Mouse (Mus musculus) hindbrain, postnatal 0 days (tissue): ENCODE results near the gene Myrip. TPM values are rescaled to one million over a fixed set of nuclear protein-coding genes. Genes with fewer than 3 reads are reported as not detected.

Experiments used
- ATAC-seq: fragments of 200-750 bp; cut with Nextera tagmentation; 2 replicates; pipeline ENCODE4 v1.8.0; 2017; ENCODE audit warnings: mild to moderate bottlenecking, moderate TSS enrichment, moderate library complexity
- DNase-seq: peaks from one replicate; pipeline ENCODE4 v3.0.0-alpha.2; 2015; ENCODE audit warnings: low spot score
- H3K27ac ChIP-seq: fragments of 300-500 bp; sonication (generic); 2 replicates; pipeline ENCODE4 v1.5.1; 2014; ENCODE audit warnings: mild to moderate bottlenecking
- H3K27me3 ChIP-seq: fragments of 300-500 bp; sonication (generic); 2 replicates; pipeline ENCODE4 v1.6.1; 2014; ENCODE audit warnings: low read length, mixed read lengths; ENCODE audit not compliant: insufficient read depth
- H3K36me3 ChIP-seq: fragments of 300-500 bp; sonication (generic); 2 replicates; pipeline ENCODE4 v1.6.1; 2014; ENCODE audit warnings: low read length, mixed read lengths; ENCODE audit not compliant: insufficient read depth
- H3K4me1 ChIP-seq: fragments of 300-500 bp; sonication (generic); 2 replicates; pipeline ENCODE4 v1.6.1; 2014; ENCODE audit warnings: antibody characterized with exemption, low read length, mixed read lengths; ENCODE audit not compliant: insufficient read depth
- H3K4me2 ChIP-seq: fragments of 300-500 bp; sonication (generic); 2 replicates; pipeline ENCODE4 v1.6.1; 2014; ENCODE audit warnings: low read depth, mild to moderate bottlenecking, low read length, moderate library complexity, mixed read lengths
- H3K4me3 ChIP-seq: fragments of 300-500 bp; sonication (generic); 2 replicates; pipeline ENCODE4 v1.5.1; 2014; ENCODE audit warnings: low read length
- H3K9ac ChIP-seq: fragments of 300-500 bp; sonication (generic); replicated peaks from 2 replicates; pipeline ENCODE4 v1.6.1; 2014; ENCODE audit warnings: mild to moderate bottlenecking, low read length, moderate library complexity, mixed read lengths
- H3K9me3 ChIP-seq: fragments of 300-500 bp; sonication (generic); 2 replicates; pipeline ENCODE4 v1.6.1; 2016; ENCODE audit warnings: low read length, mixed read lengths
- CTCF ChIP-seq: IDR thresholded peaks from 2 replicates; pipeline ENCODE4 v1.5.1; 2016; ENCODE audit warnings: antibody characterized with exemption, control low read depth, low read depth
- WGBS: fragments of 180-500 bp; shearing (Covaris S2); extraction: QIAGEN DNeasy Blood & Tissue Kit; methylation state at CpG from one replicate; pipeline ENCODE4 v1.1.7; 2014; 5-methylcytosine and 5-hydroxymethylcytosine counted together
- polyA plus RNA-seq: library from polyadenylated mRNA; unstranded; fragments of >200 nt; fragmentation: Nextera tagmentation; extraction: Ambion mirVana; gene quantifications from 2 replicates; pipeline ENCODE4 v1.2.1, GENCODE M21; 2015
- total RNA-seq: library from RNA; depleted of rRNA; stranded (reverse); fragments of >200 nt; gene quantifications from 2 replicates; pipeline ENCODE4 v1.2.3, GENCODE M21; 2014

Gene Myrip
- total and polyA plus RNA-seq, 2 experiments from 2014 or later = 7.5 to 22.8 TPM

GRCm38 (mm10) chr9:120402368-120402767 lies 101.1 kb downstream of the Myrip start:
- Histone ChIP-seq H3K9me3 (no peaks in the 10 kb centered on the region), H3K4me1 (no peaks in the 10 kb centered on the region), H3K27ac (no peak overlapping the region), H3K9ac (no peak overlapping the region), H3K36me3 (no peaks in the 10 kb centered on the region), H3K4me3 (no peak overlapping the region), H3K27me3 (no peaks in the 10 kb centered on the region), H3K4me2 (no peak overlapping the region)
- no peak for DNase-seq
- no peak for ATAC-seq
- TF ChIP-seq CTCF = no peak
- 91% methylated on average over 3 of the region's 3 CpGs for WGBS

DNA sequence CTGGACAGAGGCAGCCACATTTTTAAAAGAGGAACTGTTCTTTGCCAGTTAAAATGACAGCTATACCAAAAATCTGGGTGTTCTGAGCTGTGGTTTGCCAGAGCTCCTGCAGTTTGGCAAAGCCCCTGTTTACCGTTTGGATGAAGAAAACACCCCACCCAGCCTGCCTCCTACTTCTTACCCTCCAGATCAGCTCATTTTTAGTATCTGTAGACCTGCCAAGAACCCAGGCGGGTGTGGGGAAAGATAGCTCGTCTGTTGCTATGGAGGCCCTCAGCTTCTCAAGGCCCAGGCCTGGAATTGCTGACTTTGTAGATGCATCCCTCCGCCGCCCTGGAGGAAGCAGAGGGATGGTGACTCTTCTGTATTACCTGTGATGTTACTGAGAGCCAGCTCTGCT lies 102.3 kb downstream of the Myrip start:
- Histone ChIP-seq H3K4me3 (no peak overlapping the region), H3K4me1 (no peaks in the 10 kb centered on the region), H3K36me3 (no peaks in the 10 kb centered on the region), H3K27me3 (no peaks in the 10 kb centered on the region), H3K4me2 (no peak overlapping the region), H3K9ac (no peak overlapping the region), H3K9me3 (no peaks in the 10 kb centered on the region), H3K27ac (no peak overlapping the region)
- DNase-seq = no peak
- 57% methylated on average over 5 of the region's 5 CpGs for WGBS
- no peak for ATAC-seq
- TF ChIP-seq CTCF = no peak

- Histone ChIP-seq H3K27ac (peak overlapping the region; percentile 42; the same call in 1 of the 2 replicates), H3K27me3 (no peaks in the 10 kb centered on the region), H3K4me3 (no peak overlapping the region), H3K9ac (no peak overlapping the region), H3K36me3 (no peaks in the 10 kb centered on the region), H3K4me1 (no peaks in the 10 kb centered on the region), H3K4me2 (no peak overlapping the region), H3K9me3 (no peaks in the 10 kb centered on the region)
- no peak for TF ChIP-seq CTCF
- ATAC-seq (peak; percentile 68), DNase-seq (peak; percentile 14)
- 53% methylated on average over 17 of the region's 17 CpGs for WGBS
These were observed 108.4 kb downstream of the Myrip start for GRCm38 (mm10) chr9:120409663-120410181.

GRCm38 (mm10) chr9:120410421-120410820 lies 109.1 kb downstream of the Myrip start:
- H3K36me3 ChIP-seq = no peaks in the 10 kb centered on the region
- H3K9ac ChIP-seq = no peak overlapping the region
- ATAC-seq (no peak), DNase-seq (peak; percentile 75)
- H3K27ac ChIP-seq = no peak overlapping the region
- H3K9me3 ChIP-seq = no peaks in the 10 kb centered on the region
- WGBS = 27% methylated on average over 5 of the region's 5 CpGs
- no peaks in the 10 kb centered on the region for H3K4me1 ChIP-seq
- H3K4me3 ChIP-seq = no peak overlapping the region
- H3K4me2 ChIP-seq = no peak overlapping the region
- TF ChIP-seq CTCF = peak; percentile 77
- H3K27me3 ChIP-seq = no peaks in the 10 kb centered on the region

- H3K9me3 ChIP-seq = no peaks in the 10 kb centered on the region
- no peak overlapping the region for H3K9ac ChIP-seq
- no peaks in the 10 kb centered on the region for H3K27me3 ChIP-seq
- H3K27ac ChIP-seq = no peak overlapping the region
- 0% methylated on average over 3 of the region's 7 CpGs for WGBS
- no peaks in the 10 kb centered on the region for H3K4me1 ChIP-seq
- peak; percentile 90 for DNase-seq
- ATAC-seq = peak; percentile 70
- no peak overlapping the region for H3K4me3 ChIP-seq
- peak; percentile 82 for TF ChIP-seq CTCF
- no peaks in the 10 kb centered on the region for H3K36me3 ChIP-seq
- H3K4me2 ChIP-seq = no peak overlapping the region
These were observed 114.2 kb downstream of the Myrip start for GRCm38 (mm10) chr9:120415504-120415903.

- TF ChIP-seq CTCF = no peak
- Histone ChIP-seq H3K9me3 (no peaks in the 10 kb centered on the region), H3K27ac (peak overlapping the region; percentile 29; the same call in 1 of the 2 replicates), H3K9ac (no peak overlapping the region), H3K27me3 (no peaks in the 10 kb centered on the region), H3K4me3 (no peak overlapping the region), H3K4me2 (no peak overlapping the region), H3K4me1 (no peaks in the 10 kb centered on the region), H3K36me3 (no peaks in the 10 kb centered on the region)
- WGBS = 85% methylated on average over 5 of the region's 5 CpGs
- DNase-seq (no peak), ATAC-seq (no peak)
These were observed 114.8 kb downstream of the Myrip start for GRCm38 (mm10) chr9:120416151-120416550.

DNA sequence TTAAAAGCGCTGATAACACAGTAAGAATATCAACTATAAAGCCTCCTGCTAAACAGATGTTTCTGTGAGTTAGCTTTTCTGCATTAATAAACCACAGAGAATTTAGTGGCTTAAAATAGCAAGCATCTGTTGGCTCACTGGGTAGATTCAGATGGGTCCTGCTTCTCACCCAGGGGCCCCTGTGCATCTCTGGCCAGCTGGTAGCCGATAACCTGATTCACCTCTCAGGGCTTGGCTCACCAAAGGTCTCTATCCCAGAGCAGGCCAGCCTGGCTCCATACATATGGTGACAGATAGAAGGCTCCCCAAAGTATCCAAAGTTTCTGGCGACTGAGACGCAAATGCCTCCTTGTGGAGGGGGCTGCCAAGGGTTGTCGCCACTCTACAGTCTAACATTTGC lies 115.4 kb downstream of the Myrip start:
- Histone ChIP-seq H3K27me3 (no peaks in the 10 kb centered on the region), H3K4me1 (no peaks in the 10 kb centered on the region), H3K4me3 (no peak overlapping the region), H3K4me2 (no peak overlapping the region), H3K9ac (no peak overlapping the region), H3K36me3 (no peaks in the 10 kb centered on the region), H3K27ac (peak overlapping the region; percentile 20; the same call in 1 of the 2 replicates), H3K9me3 (no peaks in the 10 kb centered on the region)
- DNase-seq = no peak
- ATAC-seq = no peak
- WGBS = 67% methylated on average over 5 of the region's 5 CpGs
- TF ChIP-seq CTCF = no peak
